Mouse (Mus musculus) monocyte, adult 5-6 weeks (primary cell): Measurements from ENCODE around the gene Fbxo17. TPM values are rescaled to one million over a fixed set of nuclear protein-coding genes. Genes with fewer than 3 reads are reported as not detected.

Experiments
- total RNA-seq: library from RNA; stranded (forward); fragments of 200-1000, 200-491, 200-594 nt; gene quantifications from 3 replicates; pipeline ENCODE4 v1.2.3, GENCODE M21; 2017

Gene Fbxo17
- total RNA-seq, 1 experiment from 2014 or later, result not detected

Other genes starting within 250 kb of the Fbxo17 start
- gene Ifnl2, start 206.3 kb upstream of the Fbxo17 start, total RNA-seq, result not detected in 3 replicates
- not detected in 3 replicates for gene Ifnl3, start 194.0 kb upstream of the Fbxo17 start, total RNA-seq
- gene Sycn, start 175.9 kb upstream of the Fbxo17 start, total RNA-seq, result not detected in 3 replicates
- not detected in 3 replicates for gene Nccrp1, start 169.6 kb upstream of the Fbxo17 start, total RNA-seq
- gene Samd4b, start 118.7 kb upstream of the Fbxo17 start, total RNA-seq, result 7.1 to 11.4 TPM (median 10.1 TPM) in 3 replicates
- gene Pak4, start 118.6 kb upstream of the Fbxo17 start, total RNA-seq, result 3.8 to 7.5 TPM (median 4.7 TPM) in 3 replicates
- not detected in 3 replicates for gene Acp7, start 85.5 kb upstream of the Fbxo17 start, total RNA-seq
- 0.64 to 1.3 TPM (median 0.87 TPM) in 3 replicates for gene Fbxo27, start 24.0 kb upstream of the Fbxo17 start, total RNA-seq
- gene Mrps12, start 25.0 kb downstream of the Fbxo17 start, total RNA-seq, result 31.4 to 44.6 TPM (median 33.7 TPM) in 3 replicates
- gene Sars2, start 25.2 kb downstream of the Fbxo17 start, total RNA-seq, result 2.7 to 8.8 TPM (median 3.8 TPM) in 3 replicates
- gene Ccer2, start 39.4 kb downstream of the Fbxo17 start, total RNA-seq, result not detected in 3 replicates
- gene Sirt2, start 49.9 kb downstream of the Fbxo17 start, total RNA-seq, result 32.9 to 55.7 TPM (median 54.2 TPM) in 3 replicates
- gene Nfkbib, start 50.7 kb downstream of the Fbxo17 start, total RNA-seq, result 25.0 to 46.0 TPM (median 30.1 TPM) in 3 replicates
- 57.3 to 157 TPM (median 67.9 TPM) in 3 replicates for gene Rinl, start 72.2 kb downstream of the Fbxo17 start, total RNA-seq
- gene Hnrnpl, start 91.7 kb downstream of the Fbxo17 start, total RNA-seq, result 279 to 373 TPM (median 301 TPM) in 3 replicates
- 48.7 to 61.1 TPM (median 56.4 TPM) in 3 replicates for gene Ech1, start 108.4 kb downstream of the Fbxo17 start, total RNA-seq
- 1.2 to 7.4 TPM (median 5.5 TPM) in 3 replicates for gene Lgals4, start 117.0 kb downstream of the Fbxo17 start, total RNA-seq
- not detected in 3 replicates for gene Lgals7, start 147.0 kb downstream of the Fbxo17 start, total RNA-seq
- 0.87 TPM in 1 of 3 replicates, not detected in the others for gene Capn12, start 164.6 kb downstream of the Fbxo17 start, total RNA-seq
- 25.4 to 66.0 TPM (median 36.9 TPM) in 3 replicates for gene Actn4, start 245.5 kb downstream of the Fbxo17 start, total RNA-seq